Mouse (Mus musculus) spleen, adult 12 weeks (tissue): ENCODE data around the gene Kcnmb4.

ENCODE experiments used
- DNase-seq: peaks from one replicate; pipeline ENCODE4 v3.0.0; 2022; ENCODE audit warnings: low spot score

Gene Kcnmb4

GRCm38 (mm10) chr10:116452771-116453170 lies 20.9 kb downstream of the Kcnmb4 start:
- no peak for DNase-seq

GRCm38 (mm10) chr10:116450621-116451020 lies 23.1 kb downstream of the Kcnmb4 start:
- no peak for DNase-seq

- no peak for DNase-seq
Measured at GRCm38 (mm10) chr10:116448166-116448565, 25.5 kb downstream of the Kcnmb4 start.

DNA sequence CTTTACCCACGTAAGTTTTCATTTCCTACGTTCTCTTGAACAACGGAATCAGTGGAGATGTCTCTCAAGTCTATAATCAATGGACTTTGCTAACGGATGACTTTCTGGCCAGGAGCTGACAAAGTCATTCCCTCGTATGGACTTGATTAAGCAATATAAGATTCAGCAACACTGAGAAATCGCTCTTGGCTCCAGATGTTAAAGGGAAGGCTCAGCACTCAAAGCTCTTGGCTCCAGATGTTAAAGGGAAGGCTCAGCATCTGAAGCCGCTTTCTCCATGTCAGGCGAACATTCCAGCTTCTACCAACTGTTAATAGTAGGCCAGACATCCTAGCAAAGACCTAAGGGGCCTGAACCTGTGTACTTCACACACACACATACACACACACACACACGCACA lies 26.5 kb downstream of the Kcnmb4 start:
- no peak for DNase-seq

- no peak for DNase-seq
Measured at GRCm38 (mm10) chr10:116446040-116446439, 27.6 kb downstream of the Kcnmb4 start.

- DNase-seq, result no peak
Measured at GRCm38 (mm10) chr10:116444826-116445225, 28.9 kb downstream of the Kcnmb4 start.

GRCm38 (mm10) chr10:116444371-116444770 lies 29.3 kb downstream of the Kcnmb4 start:
- no peak for DNase-seq

- DNase-seq, result no peak
Measured at GRCm38 (mm10) chr10:116440946-116441345, 32.7 kb downstream of the Kcnmb4 start.

- DNase-seq, result no peak
Measured at GRCm38 (mm10) chr10:116440088-116440487, 33.6 kb downstream of the Kcnmb4 start.

- no peak for DNase-seq
Measured at GRCm38 (mm10) chr10:116435455-116435854, 38.2 kb downstream of the Kcnmb4 start.

DNA sequence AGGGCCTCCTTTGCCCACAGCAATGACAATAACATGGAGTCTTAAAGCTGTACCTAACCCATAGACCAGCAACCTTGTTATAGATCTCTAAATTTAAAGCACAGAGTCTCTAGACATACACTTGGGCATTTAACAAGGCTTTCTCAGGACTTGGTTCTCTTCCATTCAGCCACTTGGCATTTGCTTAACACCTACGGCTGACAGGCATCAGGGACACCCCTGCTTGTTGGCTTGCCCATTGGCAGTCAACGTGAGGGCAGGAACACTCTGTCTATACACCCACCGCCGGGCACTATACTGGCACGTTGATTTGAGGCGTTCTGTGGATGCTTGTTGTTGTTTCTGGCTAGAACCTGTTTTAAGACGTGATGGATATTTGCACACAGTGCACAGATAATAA lies 41.3 kb downstream of the Kcnmb4 start:
- no peak for DNase-seq

GRCm38 (mm10) chr10:116428026-116428780 lies 45.5 kb downstream of the Kcnmb4 start:
- no peak for DNase-seq

DNA sequence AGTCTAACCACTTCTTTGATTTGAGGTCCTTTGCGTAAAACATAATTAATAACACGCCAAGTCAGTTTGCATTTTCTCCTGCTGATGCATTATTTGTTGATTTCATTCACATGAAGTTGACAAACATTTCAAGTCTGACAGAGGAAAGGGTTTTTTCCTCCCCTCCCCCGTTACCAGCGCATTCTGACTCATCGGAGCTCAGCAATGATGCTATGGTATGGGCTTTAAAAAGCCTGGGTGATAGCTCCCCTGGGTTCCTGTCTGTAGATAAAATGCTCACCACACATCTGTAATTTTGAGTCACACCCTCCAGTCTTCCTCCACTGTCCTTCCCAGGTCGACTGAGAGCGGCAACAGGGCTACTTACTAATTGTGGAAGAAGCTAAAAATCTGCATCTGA lies 47.5 kb downstream of the Kcnmb4 start:
- no peak for DNase-seq

DNA sequence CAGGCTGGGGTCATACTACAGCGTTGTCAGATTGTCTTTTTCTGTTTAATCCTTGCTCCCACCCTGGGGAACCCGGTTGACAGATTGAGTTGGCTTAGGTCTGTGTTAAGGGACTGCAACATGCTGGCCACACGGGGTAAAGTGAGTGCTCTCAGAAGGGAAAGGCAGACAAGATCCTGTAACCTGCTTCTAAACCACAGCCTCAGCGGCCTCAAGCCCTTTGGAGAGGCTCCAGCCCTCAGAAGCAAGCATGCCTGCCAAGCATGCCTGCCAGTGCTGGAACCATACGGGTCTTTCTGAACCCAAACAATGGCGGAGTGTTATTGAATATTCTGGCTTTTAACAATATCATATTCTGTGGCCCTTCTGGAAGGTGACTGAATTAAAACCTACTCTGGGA lies 48.8 kb downstream of the Kcnmb4 start:
- DNase-seq, result no peak

GRCm38 (mm10) chr10:116422551-116422950 lies 51.1 kb downstream of the Kcnmb4 start:
- DNase-seq, result no peak

DNA sequence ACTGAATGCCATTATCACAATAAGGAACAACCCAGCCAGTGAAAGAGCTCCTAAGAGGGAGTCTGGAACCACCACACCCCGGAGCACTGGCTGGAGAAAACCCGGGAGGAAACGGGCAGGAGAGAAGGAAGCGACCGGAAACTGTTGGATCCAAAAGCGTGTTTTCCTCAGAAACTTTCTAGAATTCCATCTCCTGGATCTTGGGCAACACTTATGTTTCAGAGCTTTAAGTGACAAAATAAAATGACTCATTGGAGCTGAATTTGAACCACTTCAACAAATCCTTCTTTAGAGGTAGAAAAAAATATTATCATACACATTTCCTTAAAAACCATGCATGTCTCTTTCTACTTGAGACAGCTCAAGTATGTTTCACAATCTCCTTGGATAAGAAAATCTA lies 52.7 kb downstream of the Kcnmb4 start:
- no peak for DNase-seq

DNA sequence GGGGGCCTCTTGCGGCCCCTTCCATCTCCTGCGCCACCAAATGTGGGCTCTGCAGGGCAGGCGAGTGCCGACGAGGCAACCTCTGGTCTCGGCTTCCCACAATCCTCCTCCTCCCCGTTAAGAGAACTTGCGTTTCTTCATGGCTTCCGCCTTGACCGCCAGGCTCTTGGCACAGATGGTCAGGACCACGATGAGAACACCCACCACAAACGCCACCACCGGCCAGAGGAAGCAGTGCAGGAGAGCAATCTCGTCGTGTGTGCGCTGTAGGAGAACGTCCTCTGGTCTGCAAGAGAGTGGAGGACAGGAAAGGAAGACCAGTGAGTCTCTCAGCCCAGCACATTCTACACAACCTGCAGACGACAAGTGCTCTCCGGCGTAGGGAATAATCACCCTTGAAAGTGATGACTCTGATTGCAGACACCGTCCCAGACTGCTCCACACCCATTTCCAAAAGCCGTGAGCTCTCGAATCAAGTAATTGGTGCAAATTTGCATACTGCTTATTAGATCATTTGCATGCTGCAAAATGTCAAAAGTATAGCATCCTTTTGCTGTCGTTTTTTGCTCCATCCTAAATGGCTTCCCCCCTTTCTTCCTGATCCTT lies 55.5 kb downstream of the Kcnmb4 start:
- no peak for DNase-seq

DNA sequence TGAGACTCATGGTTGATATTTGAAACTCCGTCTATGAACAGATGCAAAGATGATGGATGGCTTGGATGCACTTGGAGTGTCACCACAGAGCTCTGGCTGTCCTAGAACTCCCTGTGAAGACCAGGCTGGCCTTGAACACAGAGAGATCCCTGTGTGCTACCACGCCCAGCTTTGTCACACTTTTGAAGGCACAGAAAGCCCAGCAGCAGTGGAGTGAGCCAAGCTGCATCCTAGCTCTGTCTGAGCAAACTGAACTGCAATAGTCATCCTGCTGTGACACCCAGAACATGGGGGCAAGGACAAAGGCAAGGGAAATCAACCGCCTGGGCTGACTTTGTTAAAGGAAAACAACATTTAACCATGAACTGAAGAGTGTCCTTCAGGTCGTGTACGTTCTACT lies 57.0 kb downstream of the Kcnmb4 start:
- DNase-seq, result no peak

DNA sequence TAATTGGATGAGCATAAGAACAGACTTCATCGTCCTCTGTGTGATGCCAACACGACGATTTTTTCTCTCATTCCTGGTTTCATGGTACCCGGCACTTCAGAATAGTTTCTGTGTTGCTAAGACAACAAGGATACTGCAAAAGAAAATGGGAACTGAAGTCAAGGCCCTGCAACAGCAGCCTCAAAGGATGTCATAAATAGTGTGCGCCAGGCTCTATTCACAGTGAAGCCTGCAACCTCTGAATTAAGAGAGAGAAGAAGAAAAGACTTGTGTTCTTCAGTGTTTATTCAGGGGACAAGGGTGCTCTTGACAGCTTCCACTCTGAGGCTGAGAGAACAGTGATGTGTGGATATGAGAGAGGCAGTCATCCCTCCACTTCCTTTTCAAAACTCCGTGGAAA lies 57.5 kb downstream of the Kcnmb4 start:
- no peak for DNase-seq

GRCm38 (mm10) chr10:116410826-116411225 lies 62.9 kb downstream of the Kcnmb4 start:
- DNase-seq, result no peak

- DNase-seq, result no peak
Measured at GRCm38 (mm10) chr10:116407684-116408359, 65.9 kb downstream of the Kcnmb4 start.

DNA sequence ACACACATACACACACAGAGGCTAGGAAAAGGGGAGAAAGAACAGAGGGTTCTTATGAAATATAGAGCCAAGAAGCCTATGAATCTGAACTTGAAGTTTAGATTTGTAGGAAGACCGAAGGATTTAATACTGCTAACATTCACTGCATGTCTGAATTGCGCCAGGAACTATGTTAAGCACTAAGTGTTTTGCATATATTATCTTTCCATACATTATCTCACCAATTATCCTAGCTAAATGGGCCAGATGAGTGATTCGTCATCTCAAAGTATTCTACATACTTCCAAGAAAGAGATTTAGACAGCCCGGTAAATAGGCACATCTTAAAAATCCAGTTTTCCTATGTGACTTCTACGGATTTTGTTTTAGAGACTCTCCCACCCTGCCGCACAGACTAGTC lies 68.7 kb downstream of the Kcnmb4 start:
- no peak for DNase-seq

DNA sequence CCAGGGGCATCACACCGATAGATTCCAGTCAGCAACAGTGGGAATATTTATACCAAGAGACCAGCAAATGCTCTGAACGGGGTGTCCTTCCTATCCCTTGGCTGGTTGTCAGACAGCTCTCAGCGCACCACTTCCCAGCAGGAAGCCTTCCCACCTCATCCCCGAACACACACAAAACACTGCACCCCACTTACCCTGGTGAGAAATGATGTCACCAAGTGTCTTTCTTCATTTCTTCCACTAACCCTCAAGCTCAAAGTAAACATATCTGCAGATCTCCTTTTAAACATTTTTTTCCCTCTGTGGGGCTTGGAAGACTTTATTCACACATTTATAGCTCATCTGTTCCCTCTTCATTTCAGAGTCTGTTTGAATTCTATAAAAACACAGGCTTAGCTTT lies 70.0 kb downstream of the Kcnmb4 start:
- no peak for DNase-seq
